Mouse (Mus musculus) neural tube, embryonic 13.5 days (tissue): ENCODE measurements around the gene Nup50. TPM values are rescaled to one million over a fixed set of nuclear protein-coding genes. Genes with fewer than 3 reads are reported as not detected.

Experiments
- ATAC-seq: fragments of 200-750 bp; cut with Nextera tagmentation; 2 replicates; pipeline ENCODE4 v1.8.0; 2017; ENCODE audit warnings: low read depth, mild to moderate bottlenecking, moderate TSS enrichment, moderate library complexity
- H3K27ac ChIP-seq: fragments of 300-500 bp; sonication (generic); replicated peaks from 2 replicates; pipeline ENCODE4 v1.5.1; 2015; ENCODE audit warnings: moderate library complexity, mild to moderate bottlenecking, inconsistent platforms
- H3K27me3 ChIP-seq: fragments of 300-500 bp; sonication (generic); 2 replicates; pipeline ENCODE4 v1.6.1; 2015; ENCODE audit warnings: mild to moderate bottlenecking, inconsistent platforms
- H3K36me3 ChIP-seq: fragments of 300-500 bp; sonication (generic); 2 replicates; pipeline ENCODE4 v1.6.1; 2015; ENCODE audit warnings: mild to moderate bottlenecking, inconsistent platforms
- H3K4me1 ChIP-seq: fragments of 300-500 bp; sonication (generic); replicated peaks from 2 replicates; pipeline ENCODE4 v1.6.1; 2015; ENCODE audit warnings: inconsistent platforms
- H3K4me2 ChIP-seq: fragments of 300-500 bp; sonication (generic); 2 replicates; pipeline ENCODE4 v1.6.1; 2015; ENCODE audit warnings: inconsistent platforms, mild to moderate bottlenecking, moderate library complexity
- H3K4me3 ChIP-seq: fragments of 300-500 bp; sonication (generic); 2 replicates; pipeline ENCODE4 v1.5.1; 2015; ENCODE audit warnings: mild to moderate bottlenecking, inconsistent platforms
- H3K9ac ChIP-seq: fragments of 300-500 bp; sonication (generic); 2 replicates; pipeline ENCODE4 v1.6.1; 2015; ENCODE audit warnings: moderate library complexity, mild to moderate bottlenecking, inconsistent platforms
- H3K9me3 ChIP-seq: fragments of 300-500 bp; sonication (generic); 2 replicates; pipeline ENCODE4 v1.6.1; 2016; ENCODE audit warnings: inconsistent platforms
- WGBS: fragments of 180-500 bp; shearing (Covaris S2); methylation state at CpG from one replicate; pipeline ENCODE4 v1.1.7; 2015; 5-methylcytosine and 5-hydroxymethylcytosine counted together
- microRNA-seq: library from miRNA; unstranded; fragments of <30 nt; microRNA quantifications from one replicate; pipeline ENCODE4, GENCODE M21; 2016
- polyA plus RNA-seq: library from polyadenylated mRNA; unstranded; fragments of >200 nt; fragmentation: Nextera tagmentation; extraction: Ambion mirVana; gene quantifications from 2 replicates; pipeline ENCODE4 v1.2.1, GENCODE M21; 2015

Nup50 gene
- polyA plus RNA-seq, 1 experiment from 2014 or later = 27.4 TPM

GRCm38 (mm10) chr15:84983721-84984120, 60.5 kb downstream of the Nup50 start:
- Histone ChIP-seq H3K27ac (no peak overlapping the region), H3K9me3 (no peaks in the 10 kb centered on the region), H3K4me3 (no peak overlapping the region), H3K9ac (no peak overlapping the region), H3K4me1 (peaks cover 49% of the 10 kb centered on the region), H3K36me3 (0 out of 2 replicates have a peak, but pooled peaks cover 7% of the 10 kb centered on the region), H3K27me3 (0 out of 2 replicates have a peak, but pooled peaks cover under 1% of the 10 kb centered on the region), H3K4me2 (no peak overlapping the region)
- no peak for ATAC-seq
- WGBS = 83% methylated on average over 7 of the region's 7 CpGs

- Histone ChIP-seq H3K27ac (no peak overlapping the region), H3K4me2 (peak overlapping the region; percentile 77), H3K36me3 (0 out of 2 replicates have a peak, but pooled peaks cover 7% of the 10 kb centered on the region), H3K9ac (peak overlapping the region; percentile 90), H3K4me3 (peak overlapping the region; percentile 70), H3K27me3 (peaks cover 10% of the 10 kb centered on the region; the same call in 1 of the 2 replicates), H3K9me3 (no peaks in the 10 kb centered on the region), H3K4me1 (peaks cover 52% of the 10 kb centered on the region)
- 89% methylated on average over 12 of the region's 12 CpGs for WGBS
- no peak for ATAC-seq
Observed at GRCm38 (mm10) chr15:84985516-84986160, 62.4 kb downstream of the Nup50 start.

GRCm38 (mm10) chr15:84986171-84987019, 63.2 kb downstream of the Nup50 start:
- Histone ChIP-seq H3K4me3 (peak overlapping the region; percentile 70), H3K4me2 (peak overlapping the region; percentile 77), H3K4me1 (peaks cover 52% of the 10 kb centered on the region), H3K36me3 (0 out of 2 replicates have a peak, but pooled peaks cover 7% of the 10 kb centered on the region), H3K9me3 (no peaks in the 10 kb centered on the region), H3K27ac (no peak overlapping the region), H3K27me3 (peaks cover 10% of the 10 kb centered on the region; the same call in 1 of the 2 replicates), H3K9ac (peak overlapping the region; percentile 90)
- no peak for ATAC-seq
- 71% methylated on average over 4 of the region's 4 CpGs for WGBS

GRCm38 (mm10) chr15:84987020-84987815, 64.0 kb downstream of the Nup50 start:
- H3K36me3 ChIP-seq = 0 out of 2 replicates have a peak, but pooled peaks cover 7% of the 10 kb centered on the region
- 1% methylated on average over 50 of the region's 53 CpGs for WGBS
- peaks cover 52% of the 10 kb centered on the region for H3K4me1 ChIP-seq
- peaks cover 10% of the 10 kb centered on the region; the same call in 1 of the 2 replicates for H3K27me3 ChIP-seq
- no peaks in the 10 kb centered on the region for H3K9me3 ChIP-seq
- ATAC-seq = peak; percentile 66
- H3K9ac ChIP-seq = peak overlapping the region; percentile 90
- peak overlapping the region; percentile 70 for H3K4me3 ChIP-seq
- H3K4me2 ChIP-seq = peak overlapping the region; percentile 77
- H3K27ac ChIP-seq = peak overlapping the region; percentile 83

GRCm38 (mm10) chr15:84987874-84988825, 64.9 kb downstream of the Nup50 start, which contains the start of gene 5031439G07Rik:
TSS of gene 5031439G07Rik (minus strand) at chr15:84988551.
- H3K4me1 ChIP-seq = peaks cover 46% of the 10 kb centered on the region
- peak; percentile 93 for ATAC-seq
- peak within 1 kb of the TSS; percentile 77 for H3K4me2 ChIP-seq
- H3K27me3 ChIP-seq = peaks cover 10% of the 10 kb centered on the region; the same call in 1 of the 2 replicates
- peak within 1 kb of the TSS; percentile 70 for H3K4me3 ChIP-seq
- 0 out of 2 replicates have a peak, but pooled peaks cover 7% of the 10 kb centered on the region for H3K36me3 ChIP-seq
- H3K9me3 ChIP-seq = no peaks in the 10 kb centered on the region
- peak within 1 kb of the TSS; percentile 90 for H3K9ac ChIP-seq
- WGBS = 2% methylated on average over 57 of the region's 59 CpGs
- peak within 1 kb of the TSS; percentile 83 for H3K27ac ChIP-seq

- H3K36me3 ChIP-seq = no peaks in the 10 kb centered on the region
- H3K9ac ChIP-seq = no peak overlapping the region
- no peak overlapping the region for H3K27ac ChIP-seq
- no peaks in the 10 kb centered on the region for H3K9me3 ChIP-seq
- peaks cover 10% of the 10 kb centered on the region; the same call in 1 of the 2 replicates for H3K27me3 ChIP-seq
- H3K4me2 ChIP-seq = no peak overlapping the region
- no peak for ATAC-seq
- H3K4me3 ChIP-seq = no peak overlapping the region
- 75% methylated on average over 3 of the region's 3 CpGs for WGBS
- H3K4me1 ChIP-seq = peaks cover 37% of the 10 kb centered on the region
Observed at GRCm38 (mm10) chr15:84989098-84989497, 65.9 kb downstream of the Nup50 start.

GRCm38 (mm10) chr15:84989771-84990170, 66.6 kb downstream of the Nup50 start:
- no peak overlapping the region for H3K4me3 ChIP-seq
- H3K27me3 ChIP-seq = peaks cover 10% of the 10 kb centered on the region; the same call in 1 of the 2 replicates
- H3K27ac ChIP-seq = no peak overlapping the region
- 57% methylated on average over 7 of the region's 7 CpGs for WGBS
- H3K9ac ChIP-seq = no peak overlapping the region
- H3K9me3 ChIP-seq = no peaks in the 10 kb centered on the region
- H3K36me3 ChIP-seq = no peaks in the 10 kb centered on the region
- H3K4me1 ChIP-seq = peaks cover 34% of the 10 kb centered on the region
- no peak overlapping the region for H3K4me2 ChIP-seq
- no peak for ATAC-seq

Small RNA genes lying within 50 kb of the gene (microRNA-seq; reads per million reads assigned to microRNA genes)
- 16.0 reads per million, percentile 32 among the genes with 10 or more reads in this experiment for gene Mir1249

Other genes with a start within 250 kb of the Nup50 start
- 1.7 and 2.2 TPM in 2 replicates for gene Arhgap8, start 203.4 kb upstream of the Nup50 start, polyA plus RNA-seq
- gene Phf21b, start 67.4 kb upstream of the Nup50 start, polyA plus RNA-seq = 11.5 and 12.6 TPM in 2 replicates
- gene Gm29666, start 3.4 kb upstream of the Nup50 start, polyA plus RNA-seq = 0.87 and 0.88 TPM in 2 replicates
- gene 5031439G07Rik, start 65.1 kb downstream of the Nup50 start, polyA plus RNA-seq = 17.4 and 18.8 TPM in 2 replicates
- 0.59 and 0.65 TPM in 2 replicates for gene Upk3a, start 93.7 kb downstream of the Nup50 start, polyA plus RNA-seq
- gene Fam118a, start 105.5 kb downstream of the Nup50 start, polyA plus RNA-seq = 25.6 and 28.2 TPM in 2 replicates
- gene Smc1b, start 208.6 kb downstream of the Nup50 start, polyA plus RNA-seq = not detected in 2 replicates
- gene Ribc2, start 208.7 kb downstream of the Nup50 start, polyA plus RNA-seq = 0.34 and 0.57 TPM in 2 replicates